Mouse (Mus musculus) forebrain, embryonic 13.5 days (tissue): Measurements from ENCODE around the gene Slc6a2. TPM values are rescaled to one million over a fixed set of nuclear protein-coding genes. Genes with fewer than 3 reads are reported as not detected.

Source experiments
- ATAC-seq: fragments of 200-750 bp; cut with Nextera tagmentation; 2 replicates; pipeline ENCODE4 v1.8.0; 2017
- H3K27ac ChIP-seq: fragments of 300-500 bp; sonication (generic); 2 replicates; pipeline ENCODE4 v1.5.1; 2015; ENCODE audit warnings: inconsistent platforms, mild to moderate bottlenecking, moderate library complexity
- H3K27me3 ChIP-seq: fragments of 300-500 bp; sonication (generic); 2 replicates; pipeline ENCODE4 v1.6.1; 2015; ENCODE audit warnings: mild to moderate bottlenecking, inconsistent platforms
- H3K36me3 ChIP-seq: fragments of 300-500 bp; sonication (generic); 2 replicates; pipeline ENCODE4 v1.6.1; 2015; ENCODE audit warnings: mild to moderate bottlenecking, inconsistent platforms; ENCODE audit not compliant: poor library complexity, severe bottlenecking
- H3K4me1 ChIP-seq: fragments of 300-500 bp; sonication (generic); 2 replicates; pipeline ENCODE4 v1.6.1; 2015; ENCODE audit warnings: inconsistent platforms
- H3K4me2 ChIP-seq: fragments of 300-500 bp; sonication (generic); 2 replicates; pipeline ENCODE4 v1.6.1; 2015; ENCODE audit warnings: inconsistent platforms, mild to moderate bottlenecking, moderate library complexity
- H3K4me3 ChIP-seq: fragments of 300-500 bp; sonication (generic); 2 replicates; pipeline ENCODE4 v1.5.1; 2015; ENCODE audit warnings: mild to moderate bottlenecking, inconsistent platforms
- H3K9ac ChIP-seq: fragments of 300-500 bp; sonication (generic); 2 replicates; pipeline ENCODE4 v1.6.1; 2015; ENCODE audit warnings: mild to moderate bottlenecking, inconsistent platforms
- H3K9me3 ChIP-seq: fragments of 300-500 bp; sonication (generic); replicated peaks from 2 replicates; pipeline ENCODE4 v1.6.1; 2016; ENCODE audit warnings: inconsistent platforms
- WGBS: fragments of 180-500 bp; shearing (Covaris S2); methylation state at CpG from one replicate; pipeline ENCODE4 v1.1.7; 2015; 5-methylcytosine and 5-hydroxymethylcytosine counted together
- microRNA-seq: library from miRNA; unstranded; fragments of <30 nt; microRNA quantifications from one replicate; pipeline ENCODE4, GENCODE M21; 2016
- polyA plus RNA-seq: library from polyadenylated mRNA; unstranded; fragments of >200 nt; fragmentation: Nextera tagmentation; extraction: Ambion mirVana; gene quantifications from 2 replicates; pipeline ENCODE4 v1.2.1, GENCODE M21; 2015

The Slc6a2 gene
- polyA plus RNA-seq, 1 experiment from 2014 or later: not detected

DNA sequence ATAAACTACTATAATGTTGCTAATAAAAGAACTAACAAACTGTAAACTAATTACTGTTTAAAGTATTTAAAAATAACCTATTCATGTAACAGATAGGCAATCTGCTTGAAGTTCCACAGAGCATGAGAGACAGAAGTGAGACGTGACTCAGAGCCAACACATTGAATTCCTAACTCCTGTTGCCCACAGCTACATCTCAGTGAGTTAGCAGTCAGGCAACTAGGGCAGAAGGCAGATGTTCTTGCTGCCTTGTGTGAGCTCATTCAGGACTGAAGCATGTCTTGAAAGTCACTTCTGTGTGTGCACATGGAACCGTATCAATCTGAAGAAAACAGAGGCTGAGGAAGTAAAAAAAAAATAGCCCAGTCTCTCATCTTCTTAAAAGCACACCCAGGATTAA lies 80.4 kb downstream of the Slc6a2 start:
- Histone ChIP-seq H3K4me3 (no peak overlapping the region), H3K27ac (no peak overlapping the region), H3K9ac (no peak overlapping the region), H3K4me1 (no peaks in the 10 kb centered on the region), H3K27me3 (no peaks in the 10 kb centered on the region), H3K4me2 (no peak overlapping the region), H3K9me3 (no peaks in the 10 kb centered on the region), H3K36me3 (no peaks in the 10 kb centered on the region)
- WGBS: 74% methylated on average over 2 of the region's 2 CpGs
- ATAC-seq: no peak

DNA sequence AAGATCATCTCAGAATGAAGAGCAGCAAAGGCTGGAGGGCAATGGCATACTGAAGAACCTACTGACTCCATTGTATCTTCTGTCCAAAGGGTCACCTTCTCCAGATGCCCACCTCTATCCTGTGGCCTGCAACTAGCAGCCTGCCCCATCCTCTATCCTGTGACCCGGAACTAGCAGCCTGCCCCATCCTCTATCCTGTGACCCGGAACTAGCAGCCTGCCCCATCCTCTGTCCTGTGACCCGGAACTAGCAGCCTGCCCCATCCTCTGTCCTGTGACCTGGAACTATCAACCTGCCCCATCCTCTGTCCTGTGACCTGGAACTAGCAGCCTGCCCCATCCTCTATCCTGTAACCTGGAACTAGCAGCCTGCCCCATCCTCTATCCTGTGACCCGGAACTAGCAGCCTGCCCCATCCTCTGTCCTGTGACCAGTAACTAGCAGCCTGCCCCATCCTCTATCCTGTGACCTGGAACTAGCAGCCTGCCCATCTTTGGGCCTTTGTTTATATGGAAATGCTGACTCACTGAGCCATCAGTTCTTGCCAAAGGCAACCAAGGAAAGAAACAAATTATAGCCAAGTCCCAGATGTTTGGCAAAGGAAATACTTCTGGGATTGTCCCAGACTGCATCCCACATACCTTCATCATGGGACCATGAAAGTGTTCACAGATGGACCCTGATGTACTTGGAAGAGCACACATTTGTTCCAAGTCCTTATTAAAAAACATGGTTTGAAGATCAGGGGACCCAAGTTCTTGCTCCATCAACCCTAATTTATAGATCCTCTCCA lies 81.1 kb downstream of the Slc6a2 start:
- Histone ChIP-seq H3K27ac (no peak overlapping the region), H3K27me3 (no peaks in the 10 kb centered on the region), H3K4me3 (no peak overlapping the region), H3K4me1 (no peaks in the 10 kb centered on the region), H3K9ac (no peak overlapping the region), H3K4me2 (no peak overlapping the region), H3K9me3 (no peaks in the 10 kb centered on the region), H3K36me3 (no peaks in the 10 kb centered on the region)
- WGBS: 84% methylated on average over 4 of the region's 4 CpGs
- no peak for ATAC-seq

DNA sequence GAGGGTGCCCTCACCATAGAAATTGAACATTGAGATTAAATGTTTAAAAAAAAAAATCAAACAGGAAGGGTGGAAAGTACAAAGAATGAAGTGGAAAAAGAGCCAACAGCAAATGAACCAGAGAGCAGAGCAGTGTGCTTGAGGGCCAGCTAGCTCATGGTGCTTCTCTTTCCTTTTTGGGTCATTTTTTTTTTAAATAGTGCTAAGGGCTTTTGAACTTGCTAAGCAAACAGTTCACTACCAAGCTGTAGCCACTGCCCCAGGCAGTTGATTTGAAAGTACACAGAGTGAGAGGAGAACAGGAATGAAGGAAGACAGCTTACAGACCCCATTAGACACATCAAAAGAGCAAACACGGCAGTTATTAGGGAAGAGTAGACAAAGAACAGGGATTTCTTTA lies 83.2 kb downstream of the Slc6a2 start:
- H3K9me3 ChIP-seq: no peaks in the 10 kb centered on the region
- H3K9ac ChIP-seq: no peak overlapping the region
- no peak for ATAC-seq
- no peaks in the 10 kb centered on the region for H3K4me1 ChIP-seq
- H3K27me3 ChIP-seq: no peaks in the 10 kb centered on the region
- no peak overlapping the region for H3K4me2 ChIP-seq
- no peak overlapping the region for H3K27ac ChIP-seq
- no peak overlapping the region for H3K4me3 ChIP-seq
- 44% methylated on average over 1 of the region's 1 CpGs for WGBS
- H3K36me3 ChIP-seq: no peaks in the 10 kb centered on the region

DNA sequence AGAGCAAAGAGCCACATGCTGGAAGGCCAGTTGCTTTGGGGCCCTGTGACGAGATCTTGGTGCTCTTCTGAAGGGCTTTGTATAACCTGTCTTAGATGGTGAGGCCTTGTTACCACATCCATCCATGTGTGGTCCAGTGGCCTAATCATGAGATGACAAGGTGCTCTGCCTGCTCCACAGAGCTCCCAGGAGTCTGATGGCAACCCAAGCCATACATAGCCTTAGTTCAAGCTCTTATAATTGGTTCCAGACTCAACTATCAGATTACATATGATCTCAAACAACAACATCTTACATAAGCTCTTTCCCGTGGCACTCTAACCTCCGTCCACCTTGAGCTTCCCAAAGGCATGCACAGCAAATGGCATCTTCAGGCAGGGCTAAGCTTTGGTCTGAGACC lies 88.2 kb downstream of the Slc6a2 start, which contains the start of gene Ces1a:
TSS of gene Ces1a (minus strand) at position 101 of the 400 bp plus-strand sequence.
- Histone ChIP-seq H3K27ac (no peak within 1 kb of the TSS), H3K4me1 (no peaks in the 10 kb centered on the region), H3K4me3 (no peak within 1 kb of the TSS), H3K36me3 (no peaks in the 10 kb centered on the region), H3K4me2 (no peak within 1 kb of the TSS), H3K9me3 (no peaks in the 10 kb centered on the region), H3K9ac (no peak within 1 kb of the TSS), H3K27me3 (no peaks in the 10 kb centered on the region)
- 88% methylated on average over 3 of the region's 3 CpGs for WGBS
- ATAC-seq: no peak

DNA sequence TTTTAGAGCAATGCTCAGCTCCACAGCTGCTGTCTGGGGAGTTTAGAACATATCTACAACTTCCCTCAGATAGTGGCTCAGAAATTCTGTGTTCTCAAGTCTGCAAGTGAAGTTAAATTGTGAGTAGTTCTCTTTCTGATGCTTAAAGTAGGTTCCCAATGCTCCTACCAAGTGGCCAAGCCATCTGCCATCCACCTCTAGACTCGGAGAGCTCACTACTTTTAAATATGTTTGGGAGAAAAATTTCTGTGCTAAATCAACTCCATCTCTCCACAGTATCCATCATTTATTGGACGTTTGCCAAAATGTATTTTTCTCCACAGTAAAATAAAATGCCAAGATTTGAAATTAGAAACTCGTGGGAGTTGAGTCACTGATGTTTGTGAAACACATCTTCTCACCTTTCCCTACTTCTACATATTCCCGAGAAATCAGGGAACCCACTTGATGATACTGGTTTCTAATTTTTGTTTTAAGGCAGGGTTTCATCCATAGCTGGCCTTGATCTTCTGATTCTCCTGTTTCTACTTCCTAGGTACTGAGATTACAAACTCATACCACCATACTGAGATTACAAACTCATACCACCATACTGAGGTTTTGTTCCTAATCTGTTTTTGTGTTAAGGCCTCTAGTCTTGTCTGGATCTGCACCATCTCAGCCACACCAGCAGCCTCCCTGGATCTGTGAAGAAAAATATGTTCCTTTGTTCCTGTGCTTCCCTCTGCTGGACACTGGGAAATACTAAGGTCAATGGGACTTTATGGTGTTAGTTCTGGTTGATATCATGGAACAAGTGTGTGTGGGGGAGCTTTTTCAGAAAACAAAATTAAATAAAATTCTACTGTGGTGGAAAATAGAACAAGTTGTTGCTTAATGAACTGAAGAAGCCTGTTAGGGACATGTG lies 88.9 kb downstream of the Slc6a2 start:
- WGBS: 70% methylated on average over 4 of the region's 4 CpGs
- no peak overlapping the region for H3K9ac ChIP-seq
- H3K36me3 ChIP-seq: no peaks in the 10 kb centered on the region
- no peak overlapping the region for H3K4me3 ChIP-seq
- no peak overlapping the region for H3K27ac ChIP-seq
- H3K9me3 ChIP-seq: no peaks in the 10 kb centered on the region
- no peaks in the 10 kb centered on the region for H3K27me3 ChIP-seq
- no peaks in the 10 kb centered on the region for H3K4me1 ChIP-seq
- no peak for ATAC-seq
- no peak overlapping the region for H3K4me2 ChIP-seq

Small RNA genes within 50 kb of the gene (microRNA-seq; reads per million reads assigned to microRNA genes)
- not detected for gene Gm22151

Other genes with a start within 250 kb of the Slc6a2 start
- gene Mmp2, start 132.8 kb upstream of the Slc6a2 start, polyA plus RNA-seq: 9.3 and 9.5 TPM in 2 replicates
- 4.1 and 4.6 TPM in 2 replicates for gene Lpcat2, start 104.7 kb upstream of the Slc6a2 start, polyA plus RNA-seq
- not detected in 2 replicates for gene Capns2, start 58.7 kb upstream of the Slc6a2 start, polyA plus RNA-seq
- gene Ces1a, start 88.1 kb downstream of the Slc6a2 start, polyA plus RNA-seq: not detected in 2 replicates
- gene Ces1b, start 119.9 kb downstream of the Slc6a2 start, polyA plus RNA-seq: not detected in 2 replicates
- gene Ces1c, start 171.2 kb downstream of the Slc6a2 start, polyA plus RNA-seq: not detected in 2 replicates
- 0.19 and 0.32 TPM in 2 replicates for gene Ces1d, start 237.8 kb downstream of the Slc6a2 start, polyA plus RNA-seq